Mouse (Mus musculus) limb, embryonic 10.5 days (tissue): ENCODE data around the gene Gmds. TPM values are rescaled to one million over a fixed set of nuclear protein-coding genes. Genes with fewer than 3 reads are reported as not detected.

ENCODE experiments used
- DNase-seq: peaks from one replicate; pipeline ENCODE4 v3.0.0-alpha.2; 2017; ENCODE audit warnings: low spot score
- H3K27ac ChIP-seq: fragments of 300-500 bp; sonication (generic); 2 replicates; pipeline ENCODE4 v1.5.1; 2016; ENCODE audit warnings: mild to moderate bottlenecking
- H3K27me3 ChIP-seq: fragments of 300-500 bp; sonication (generic); 2 replicates; pipeline ENCODE4 v1.6.1; 2016; ENCODE audit warnings: low read depth, mild to moderate bottlenecking; ENCODE audit not compliant: poor library complexity, severe bottlenecking
- H3K36me3 ChIP-seq: fragments of 300-500 bp; sonication (generic); 2 replicates; pipeline ENCODE4 v1.6.1; 2016; ENCODE audit warnings: mild to moderate bottlenecking, moderate library complexity
- H3K4me1 ChIP-seq: fragments of 300-500 bp; sonication (generic); 2 replicates; pipeline ENCODE4 v1.6.1; 2016
- H3K4me3 ChIP-seq: fragments of 300-500 bp; sonication (generic); 2 replicates; pipeline ENCODE4 v1.5.1; 2016; ENCODE audit warnings: mild to moderate bottlenecking, moderate library complexity
- H3K9me3 ChIP-seq: fragments of 300-500 bp; sonication (generic); replicated peaks from 2 replicates; pipeline ENCODE4 v1.6.1; 2016; ENCODE audit warnings: mild to moderate bottlenecking
- WGBS: fragments of 180-500 bp; shearing (Covaris S2); methylation state at CpG from one replicate; pipeline ENCODE4 v1.1.7; 2016; 5-methylcytosine and 5-hydroxymethylcytosine counted together
- polyA plus RNA-seq: library from polyadenylated mRNA; unstranded; fragments of >200 nt; fragmentation: Nextera tagmentation; extraction: Ambion mirVana; gene quantifications from 2 replicates; pipeline ENCODE4 v1.2.1, GENCODE M21; 2016

Gmds gene
- polyA plus RNA-seq, 1 experiment from 2014 or later, result 22.9 TPM

DNA sequence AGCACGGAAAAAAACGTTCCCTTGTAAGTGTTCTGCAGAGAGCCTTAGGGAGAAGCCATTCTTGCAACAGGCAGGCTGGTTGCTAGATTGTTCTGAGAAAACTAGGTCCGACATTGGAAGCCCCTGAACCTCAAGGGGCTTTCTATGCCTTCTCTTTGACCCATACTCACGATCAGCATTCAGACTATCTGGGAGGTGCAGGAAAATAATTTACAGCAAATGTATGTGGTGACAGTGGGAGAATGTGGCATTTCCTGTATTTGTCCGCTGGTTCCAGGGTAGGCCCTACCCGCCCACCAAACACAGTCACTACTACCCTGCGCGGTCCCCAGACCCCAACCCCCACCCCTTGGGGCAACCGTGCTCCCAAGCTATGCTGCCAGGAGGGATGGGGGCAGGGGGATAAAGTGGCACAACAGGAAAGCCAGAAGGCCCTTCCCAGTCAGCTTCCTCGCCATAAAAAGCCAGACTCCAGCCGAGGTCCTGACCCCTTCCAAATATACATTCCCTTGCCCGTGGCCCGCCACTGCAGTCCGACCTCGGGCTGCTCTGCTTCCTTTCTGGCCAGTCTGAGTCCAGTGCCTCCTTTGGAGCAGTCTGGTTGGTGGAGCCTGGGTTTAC is 523.0 kb downstream of the Gmds start:
- DNase-seq, result peak; percentile 69
- no peaks in the 10 kb centered on the region for H3K9me3 ChIP-seq
- H3K27ac ChIP-seq, result peak overlapping the region; percentile 77
- peaks cover 95% of the 10 kb centered on the region for H3K27me3 ChIP-seq
- H3K4me1 ChIP-seq, result peaks cover 91% of the 10 kb centered on the region
- 0 out of 2 replicates have a peak, but pooled peaks cover 2% of the 10 kb centered on the region for H3K36me3 ChIP-seq
- 7% methylated on average over 15 of the region's 15 CpGs for WGBS
- peak overlapping the region; percentile 27 for H3K4me3 ChIP-seq

- 31% methylated on average over 2 of the region's 2 CpGs for WGBS
- Histone ChIP-seq H3K27me3 (peaks cover 99% of the 10 kb centered on the region), H3K9me3 (no peaks in the 10 kb centered on the region), H3K4me1 (peaks cover 74% of the 10 kb centered on the region), H3K4me3 (peak overlapping the region; percentile 11; the same call in 1 of the 2 replicates), H3K36me3 (peaks cover 7% of the 10 kb centered on the region; the same call in 1 of the 2 replicates), H3K27ac (no peak overlapping the region)
- no peak for DNase-seq
These were observed 525.8 kb downstream of the Gmds start for GRCm38 (mm10) chr13:31812701-31813100.

GRCm38 (mm10) chr13:31811542-31812021 is 527.0 kb downstream of the Gmds start:
- H3K4me1 ChIP-seq, result peaks cover 74% of the 10 kb centered on the region
- no peak for DNase-seq
- 3% methylated on average over 44 of the region's 44 CpGs for WGBS

GRCm38 (mm10) chr13:31810693-31811541 is 527.6 kb downstream of the Gmds start:
- peak; percentile 77 for DNase-seq
- H3K4me3 ChIP-seq, result peak overlapping the region; percentile 73
- WGBS, result under 1% methylated on average over 65 of the region's 65 CpGs
- H3K4me1 ChIP-seq, result peaks cover 74% of the 10 kb centered on the region
- H3K27ac ChIP-seq, result peak overlapping the region; percentile 82
- H3K36me3 ChIP-seq, result peaks cover 7% of the 10 kb centered on the region; the same call in 1 of the 2 replicates
- H3K9me3 ChIP-seq, result no peaks in the 10 kb centered on the region
- peaks cover 98% of the 10 kb centered on the region for H3K27me3 ChIP-seq

More at GRCm38 (mm10) chr13:31811542-31812021, 527.0 kb downstream of the Gmds start:
- peaks cover 98% of the 10 kb centered on the region for H3K27me3 ChIP-seq
- H3K36me3 ChIP-seq, result peaks cover 7% of the 10 kb centered on the region; the same call in 1 of the 2 replicates
- H3K4me3 ChIP-seq, result peak overlapping the region; percentile 73
- no peaks in the 10 kb centered on the region for H3K9me3 ChIP-seq
- peak overlapping the region; percentile 82 for H3K27ac ChIP-seq

DNA sequence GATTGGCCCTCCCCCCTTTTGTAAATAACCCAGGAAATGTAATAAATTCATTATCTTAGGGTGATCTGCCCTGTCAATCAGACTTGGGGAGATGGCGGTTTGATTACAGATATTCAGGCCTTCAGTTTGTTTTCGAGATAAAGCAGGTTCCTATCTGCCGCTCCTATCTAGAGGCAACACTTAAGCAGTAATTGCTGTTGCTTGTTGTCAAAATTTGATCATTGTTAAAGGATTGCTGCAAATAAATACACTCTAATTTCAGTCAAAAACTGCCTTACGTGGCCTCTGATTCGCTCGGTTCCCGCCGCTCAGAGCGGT is 528.2 kb downstream of the Gmds start:
- Histone ChIP-seq H3K4me1 (peaks cover 74% of the 10 kb centered on the region), H3K27me3 (peaks cover 98% of the 10 kb centered on the region), H3K4me3 (peak overlapping the region; percentile 73), H3K9me3 (no peaks in the 10 kb centered on the region), H3K36me3 (peaks cover 7% of the 10 kb centered on the region; the same call in 1 of the 2 replicates), H3K27ac (peak overlapping the region; percentile 82)
- DNase-seq, result no peak
- 1% methylated on average over 9 of the region's 9 CpGs for WGBS

DNA sequence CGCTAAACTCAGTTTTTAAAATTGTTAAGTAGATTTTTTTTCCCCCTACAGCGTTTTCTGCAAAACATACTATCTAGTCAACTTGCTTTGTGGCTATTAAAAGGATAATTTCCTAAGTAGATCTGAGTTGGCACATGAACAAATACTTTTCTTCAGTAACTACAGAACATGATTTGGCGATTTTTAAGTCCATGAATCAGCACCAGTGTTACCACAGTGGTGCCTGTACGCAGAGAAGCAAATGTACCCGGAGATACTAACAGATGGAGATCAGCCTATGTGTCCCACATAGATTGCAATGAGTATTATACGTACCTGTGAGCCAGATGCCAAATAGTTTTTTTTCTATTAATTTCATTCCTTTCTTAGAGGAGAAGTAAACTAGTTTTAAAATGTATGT is 528.8 kb downstream of the Gmds start:
- Histone ChIP-seq H3K27me3 (peaks cover 99% of the 10 kb centered on the region), H3K36me3 (peaks cover 7% of the 10 kb centered on the region; the same call in 1 of the 2 replicates), H3K9me3 (no peaks in the 10 kb centered on the region), H3K4me3 (peak overlapping the region; percentile 73), H3K4me1 (peaks cover 70% of the 10 kb centered on the region), H3K27ac (no peak overlapping the region)
- 5% methylated on average over 6 of the region's 6 CpGs for WGBS
- no peak for DNase-seq

DNA sequence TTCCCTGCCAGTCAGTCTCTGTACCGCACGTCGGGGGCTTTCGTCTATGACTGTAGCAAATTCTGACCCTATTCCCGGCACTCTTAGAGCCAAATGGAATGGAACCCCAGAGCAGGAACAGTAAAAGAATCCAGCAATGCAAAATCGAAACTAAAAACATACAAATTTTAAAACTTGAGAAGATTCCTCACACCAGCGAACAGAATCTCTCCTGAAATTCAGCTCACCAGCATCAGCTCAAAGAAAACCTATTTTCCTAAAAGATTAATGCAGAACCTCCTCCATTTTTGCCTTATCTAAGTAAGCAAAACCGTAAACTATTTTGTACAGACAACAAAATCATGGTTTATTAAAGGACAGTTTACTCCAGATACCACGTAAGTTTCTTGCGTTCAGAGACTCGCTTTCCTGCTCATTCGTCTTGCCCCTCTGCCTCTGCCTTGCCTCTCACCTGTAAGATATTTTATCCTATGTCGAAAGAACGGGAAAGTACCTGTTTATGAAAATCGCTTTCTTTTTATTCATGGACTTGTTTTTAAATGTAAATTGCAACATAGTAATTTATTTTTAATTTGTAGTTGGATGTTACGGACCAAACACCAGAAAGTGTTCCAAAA is 529.6 kb downstream of the Gmds start:
- Histone ChIP-seq H3K27me3 (peaks cover 99% of the 10 kb centered on the region), H3K9me3 (no peaks in the 10 kb centered on the region), H3K4me1 (peaks cover 70% of the 10 kb centered on the region), H3K27ac (peak overlapping the region; percentile 91), H3K36me3 (peaks cover 7% of the 10 kb centered on the region; the same call in 1 of the 2 replicates), H3K4me3 (peak overlapping the region; percentile 73)
- 4% methylated on average over 16 of the region's 16 CpGs for WGBS
- no peak for DNase-seq

DNA sequence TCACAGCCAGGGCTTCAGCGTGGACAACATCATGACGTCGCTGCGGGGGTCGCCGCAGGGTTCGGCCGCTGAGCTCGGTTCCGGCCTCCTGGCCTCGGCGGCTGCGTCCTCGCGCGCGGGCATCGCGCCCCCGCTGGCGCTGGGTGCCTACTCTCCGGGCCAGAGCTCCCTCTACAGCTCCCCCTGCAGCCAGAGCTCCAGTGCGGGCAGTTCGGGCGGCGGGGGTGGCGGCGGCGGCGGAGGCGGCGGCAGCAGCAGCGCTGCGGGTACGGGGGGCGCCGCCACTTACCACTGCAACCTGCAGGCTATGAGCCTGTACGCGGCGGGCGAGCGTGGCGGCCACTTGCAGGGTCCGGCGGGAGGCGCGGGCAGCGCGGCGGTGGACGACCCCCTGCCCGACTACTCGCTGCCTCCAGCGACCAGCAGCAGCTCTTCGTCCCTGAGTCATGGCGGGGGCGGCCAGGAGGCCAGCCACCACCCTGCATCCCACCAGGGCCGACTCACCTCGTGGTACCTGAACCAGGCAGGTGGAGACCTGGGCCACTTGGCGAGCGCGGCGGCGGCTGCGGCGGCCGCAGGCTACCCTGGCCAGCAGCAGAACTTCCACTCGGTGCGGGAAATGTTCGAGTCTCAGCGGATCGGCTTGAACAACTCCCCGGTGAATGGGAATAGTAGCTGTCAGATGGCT is 530.3 kb downstream of the Gmds start:
- peaks cover 7% of the 10 kb centered on the region; the same call in 1 of the 2 replicates for H3K36me3 ChIP-seq
- peak overlapping the region; percentile 73 for H3K4me3 ChIP-seq
- peaks cover 99% of the 10 kb centered on the region for H3K27me3 ChIP-seq
- peak overlapping the region; percentile 91 for H3K27ac ChIP-seq
- peaks cover 71% of the 10 kb centered on the region for H3K4me1 ChIP-seq
- DNase-seq, result peak; percentile 67
- WGBS, result under 1% methylated on average over 69 of the region's 73 CpGs
- H3K9me3 ChIP-seq, result no peaks in the 10 kb centered on the region

DNA sequence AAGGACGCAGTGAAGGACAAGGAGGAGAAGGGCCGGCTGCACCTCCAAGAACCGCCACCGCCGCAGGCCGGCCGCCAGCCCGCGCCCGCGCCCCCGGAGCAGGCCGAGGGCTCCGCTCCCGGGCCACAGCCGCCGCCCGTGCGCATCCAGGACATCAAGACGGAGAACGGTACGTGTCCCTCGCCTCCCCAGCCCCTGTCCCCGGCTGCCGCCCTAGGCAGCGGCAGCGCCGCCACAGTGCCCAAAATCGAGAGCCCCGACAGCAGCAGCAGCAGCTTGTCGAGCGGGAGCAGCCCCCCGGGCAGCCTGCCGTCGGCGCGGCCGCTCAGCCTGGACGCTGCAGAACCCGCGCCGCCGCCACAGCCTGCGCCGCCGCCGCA is 530.8 kb downstream of the Gmds start:
- Histone ChIP-seq H3K4me1 (peaks cover 71% of the 10 kb centered on the region), H3K4me3 (peak overlapping the region; percentile 73), H3K36me3 (peaks cover 7% of the 10 kb centered on the region; the same call in 1 of the 2 replicates), H3K27me3 (peaks cover 99% of the 10 kb centered on the region), H3K27ac (peak overlapping the region; percentile 91), H3K9me3 (no peaks in the 10 kb centered on the region)
- WGBS, result under 1% methylated on average over 47 of the region's 47 CpGs
- DNase-seq, result no peak

DNA sequence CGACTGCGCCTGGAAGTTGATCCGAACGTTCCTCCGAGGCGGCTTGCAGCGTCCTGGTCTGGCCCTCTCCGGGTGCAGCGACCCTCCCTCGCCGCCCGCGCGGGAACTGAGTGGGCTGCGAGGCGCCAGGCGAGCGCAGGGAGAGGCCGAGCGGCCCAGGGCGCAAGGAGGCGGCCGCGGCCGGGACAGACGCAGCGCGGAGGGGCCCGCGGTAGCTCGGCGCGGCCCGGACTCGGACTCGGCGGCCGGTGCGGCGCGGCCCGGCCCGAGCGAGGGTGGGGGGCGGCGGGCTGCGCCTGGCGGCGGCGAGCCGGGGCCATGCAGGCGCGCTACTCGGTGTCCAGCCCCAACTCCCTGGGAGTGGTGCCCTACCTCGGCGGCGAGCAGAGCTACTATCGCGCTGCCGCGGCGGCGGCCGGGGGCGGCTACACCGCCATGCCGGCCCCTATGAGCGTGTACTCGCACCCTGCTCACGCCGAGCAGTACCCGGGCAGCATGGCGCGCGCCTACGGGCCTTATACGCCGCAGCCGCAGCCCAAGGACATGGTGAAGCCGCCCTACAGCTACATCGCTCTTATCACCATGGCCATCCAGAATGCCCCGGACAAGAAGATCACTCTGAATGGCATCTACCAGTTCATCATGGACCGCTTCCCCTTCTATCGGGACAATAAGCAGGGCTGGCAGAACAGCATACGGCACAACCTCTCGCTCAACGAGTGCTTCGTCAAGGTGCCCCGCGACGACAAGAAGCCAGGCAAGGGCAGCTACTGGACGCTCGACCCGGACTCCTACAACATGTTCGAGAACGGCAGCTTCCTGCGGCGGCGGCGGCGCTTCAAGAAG is 531.4 kb downstream of the Gmds start:
- 2% methylated on average over 97 of the region's 101 CpGs for WGBS
- no peaks in the 10 kb centered on the region for H3K9me3 ChIP-seq
- peaks cover 73% of the 10 kb centered on the region for H3K4me1 ChIP-seq

DNA sequence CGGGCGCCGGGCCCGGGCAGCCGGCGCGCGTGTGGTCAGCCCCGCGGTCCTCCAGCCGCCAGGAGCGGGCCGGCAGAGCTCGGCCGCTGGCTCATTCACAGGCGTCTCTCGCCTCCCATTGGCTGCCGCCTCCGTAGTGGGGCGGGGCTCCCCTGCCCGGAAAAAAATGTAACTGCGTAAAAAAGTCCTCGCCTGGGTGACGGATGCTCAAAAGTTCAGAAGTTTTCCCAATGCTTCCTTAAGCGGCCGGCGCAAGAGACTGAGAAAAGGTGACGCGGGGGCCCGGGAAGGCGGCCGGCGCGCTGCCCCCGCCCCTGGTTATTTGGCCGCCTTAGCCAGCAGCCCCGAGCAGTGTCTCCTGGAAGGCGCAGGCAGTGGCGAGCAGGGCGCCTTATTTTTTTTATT is 532.1 kb downstream of the Gmds start, which contains the start of gene Foxc1:
Foxc1 (plus strand) TSS at position 206 of the 405 bp plus-strand sequence.
- H3K4me3 ChIP-seq, result peak within 1 kb of the TSS; percentile 73
- peaks cover 4% of the 10 kb centered on the region; the same call in 1 of the 2 replicates for H3K36me3 ChIP-seq
- no peaks in the 10 kb centered on the region for H3K9me3 ChIP-seq
- under 1% methylated on average over 40 of the region's 40 CpGs for WGBS
- peak within 1 kb of the TSS; percentile 91 for H3K27ac ChIP-seq
- DNase-seq, result peak; percentile 88
- H3K27me3 ChIP-seq, result peaks cover 99% of the 10 kb centered on the region
- H3K4me1 ChIP-seq, result peaks cover 74% of the 10 kb centered on the region

More for the DNA sequence above, 531.4 kb downstream of the Gmds start:
- peak; percentile 77 for DNase-seq
- Histone ChIP-seq H3K27ac (peak overlapping the region; percentile 91), H3K27me3 (peaks cover 99% of the 10 kb centered on the region), H3K4me3 (peak overlapping the region; percentile 73), H3K36me3 (peaks cover 7% of the 10 kb centered on the region; the same call in 1 of the 2 replicates)
